Mouse (Mus musculus) mature B cell (primary cell): Measurements from ENCODE around the gene Gm11009.
"Not testable (repeated sequence)": the region's sequence is repeated elsewhere in the genome, so short reads cannot be mapped to it uniquely, and the experiment has no call there.

Source experiments
- in situ Hi-C: fragments of 300-500 bp; cut with MboI; formaldehyde crosslinking; loops from 2 replicates; pipeline ENCODE4 v1.14.3; 2019

Gm11009 gene

GRCm38 (mm10) chr2:176319394-176319793 lies at the start of gene Gm11009:
Gm11009 (minus strand) TSS chr2:176319494.
- in situ Hi-C loops: not testable (repeated sequence)
